Mouse (Mus musculus): ENCODE data around the gene Numb.

Gene Numb

DNA sequence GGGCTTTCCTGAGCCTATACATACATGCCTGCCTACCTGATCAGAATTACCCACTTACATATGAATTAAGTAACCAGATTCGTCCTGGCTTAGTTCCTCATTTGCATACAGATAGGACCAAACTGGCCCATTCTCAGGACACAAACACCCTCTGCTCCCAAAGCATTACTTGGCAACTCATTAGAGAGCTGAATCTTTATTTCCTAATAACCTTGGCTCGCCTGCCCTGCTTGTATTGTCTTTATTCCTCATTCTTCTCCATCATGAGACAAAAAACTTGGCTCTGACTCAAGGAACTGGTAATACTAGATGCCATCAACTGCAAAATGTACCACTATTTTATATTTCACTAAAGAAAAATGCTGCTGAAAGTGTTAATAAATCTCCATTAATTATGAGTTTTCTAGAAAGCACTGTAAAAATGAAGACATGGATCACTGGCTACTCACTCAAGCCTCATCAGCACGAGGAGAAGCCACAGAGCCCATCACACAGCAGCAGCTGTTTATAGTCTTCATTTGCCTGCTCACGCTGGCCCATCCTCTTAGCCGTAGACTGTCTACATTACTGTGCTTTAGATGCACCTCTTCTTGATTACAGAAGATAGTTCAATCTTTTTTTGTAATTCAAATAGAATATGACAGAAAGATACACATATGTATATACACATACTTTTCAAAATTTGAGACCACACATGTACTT is 69.1 kb downstream of the Numb start:
- DNase-seq (ENCODE audit: low spot score in 2 of 2), result no peak

DNA sequence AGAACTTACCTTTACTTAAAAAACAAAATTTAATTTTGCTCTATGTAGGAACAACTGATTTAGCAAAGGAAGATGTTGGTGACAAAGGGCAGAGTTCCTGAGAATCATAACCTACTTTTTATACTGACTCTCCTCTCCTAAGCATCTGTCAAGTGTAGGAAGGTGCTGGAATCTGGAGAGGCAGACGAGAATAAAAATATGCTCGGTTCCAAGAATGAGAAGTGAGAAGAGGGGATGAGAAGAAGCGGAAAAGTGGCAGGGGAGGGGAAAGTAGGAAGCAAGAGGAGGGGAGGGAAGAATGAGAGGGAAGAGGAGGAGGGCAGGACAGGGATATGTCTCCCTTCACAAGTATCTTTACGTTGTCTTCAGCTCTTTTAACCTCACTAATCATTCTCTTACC is 71.4 kb downstream of the Numb start:
- no peak for DNase-seq (ENCODE audit: low spot score in 2 of 2)

DNA sequence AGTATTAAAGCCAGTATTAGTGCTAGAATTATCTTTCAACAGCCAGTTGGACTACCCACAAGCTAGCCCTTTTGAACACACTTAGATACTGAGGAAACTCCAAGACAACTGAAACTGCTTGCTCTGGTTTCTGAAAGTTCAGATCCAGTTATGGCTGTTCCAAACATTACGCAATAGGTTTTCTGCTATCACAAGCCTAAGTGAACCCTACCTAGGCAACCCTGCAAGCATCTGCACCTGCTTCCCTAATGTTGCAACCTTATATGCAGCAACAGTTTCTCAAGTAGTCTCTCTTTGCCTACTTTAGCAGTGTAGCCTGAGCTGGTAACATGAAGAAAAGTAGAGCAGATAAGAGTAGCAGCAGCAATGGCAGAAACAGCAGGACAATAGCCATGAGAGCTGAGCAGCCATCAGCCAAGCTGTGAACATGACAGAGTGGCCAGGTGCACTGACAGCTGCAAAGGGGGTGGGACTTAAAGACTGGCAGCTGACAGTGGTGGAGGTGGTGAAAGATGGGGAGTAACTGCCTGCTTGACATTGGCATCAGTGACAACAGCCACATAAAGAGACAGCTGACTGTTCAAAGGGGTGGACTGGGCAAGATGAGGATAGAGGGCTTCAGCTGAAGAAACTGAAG is 73.0 kb downstream of the Numb start:
- no peak for DNase-seq (ENCODE audit: low spot score in 2 of 2)

DNA sequence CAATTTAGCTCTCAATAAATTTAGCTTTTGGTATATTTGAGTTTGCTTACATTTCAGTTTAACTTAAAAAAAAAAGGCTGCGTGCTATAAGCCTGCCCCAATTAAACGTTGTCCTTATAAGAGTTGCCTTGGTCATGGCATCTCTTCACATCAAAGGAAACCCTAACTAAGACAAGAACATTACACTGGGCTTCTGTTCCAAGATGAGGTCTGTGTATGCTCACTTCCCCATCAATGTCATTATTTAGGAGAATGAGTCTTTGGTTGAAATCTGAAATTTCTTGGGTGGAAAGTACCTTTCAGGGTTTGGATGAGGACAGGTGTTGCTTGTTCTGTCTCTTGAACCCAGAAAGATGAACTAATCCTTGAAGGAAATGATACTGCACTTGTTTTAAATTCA is 73.9 kb downstream of the Numb start:
- no peak for DNase-seq (ENCODE audit: low spot score in 2 of 2)

DNA sequence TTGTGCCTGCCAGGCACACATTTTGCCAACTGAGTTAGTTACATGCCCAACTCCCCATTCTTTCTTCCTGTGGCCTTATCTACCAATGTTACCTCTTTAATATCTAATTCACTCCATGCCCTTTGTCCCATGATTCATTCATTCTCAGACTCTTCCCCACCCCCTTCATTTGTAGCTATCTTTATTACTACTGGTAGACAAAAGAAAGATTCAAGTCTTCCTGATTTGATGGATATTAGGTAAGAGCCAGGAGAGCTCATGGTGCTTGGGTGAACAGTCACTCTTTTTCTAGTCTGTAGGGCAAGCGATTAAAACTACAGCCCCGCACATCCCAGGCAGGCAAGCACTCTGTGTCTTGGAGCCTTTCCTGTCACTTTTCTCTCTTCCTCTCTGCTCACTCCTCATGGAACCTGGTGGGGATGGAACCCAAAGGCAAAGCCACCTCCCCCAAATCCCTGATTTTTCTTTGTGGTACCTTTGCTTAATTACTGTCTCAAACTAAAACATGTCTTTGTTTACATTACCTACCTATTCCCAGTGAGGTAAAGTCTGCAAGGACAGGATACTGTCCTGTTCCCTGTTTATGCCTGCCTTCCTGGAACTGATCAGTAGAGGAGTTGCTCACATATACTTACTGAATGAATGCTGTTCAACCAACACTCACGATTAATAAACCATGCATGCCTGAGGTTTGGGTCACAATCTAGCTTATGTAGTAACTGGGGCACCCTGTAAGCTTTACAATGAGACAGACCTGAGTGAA is 78.9 kb downstream of the Numb start:
- DNase-seq (ENCODE audit: low spot score in 2 of 2), result no peak

DNA sequence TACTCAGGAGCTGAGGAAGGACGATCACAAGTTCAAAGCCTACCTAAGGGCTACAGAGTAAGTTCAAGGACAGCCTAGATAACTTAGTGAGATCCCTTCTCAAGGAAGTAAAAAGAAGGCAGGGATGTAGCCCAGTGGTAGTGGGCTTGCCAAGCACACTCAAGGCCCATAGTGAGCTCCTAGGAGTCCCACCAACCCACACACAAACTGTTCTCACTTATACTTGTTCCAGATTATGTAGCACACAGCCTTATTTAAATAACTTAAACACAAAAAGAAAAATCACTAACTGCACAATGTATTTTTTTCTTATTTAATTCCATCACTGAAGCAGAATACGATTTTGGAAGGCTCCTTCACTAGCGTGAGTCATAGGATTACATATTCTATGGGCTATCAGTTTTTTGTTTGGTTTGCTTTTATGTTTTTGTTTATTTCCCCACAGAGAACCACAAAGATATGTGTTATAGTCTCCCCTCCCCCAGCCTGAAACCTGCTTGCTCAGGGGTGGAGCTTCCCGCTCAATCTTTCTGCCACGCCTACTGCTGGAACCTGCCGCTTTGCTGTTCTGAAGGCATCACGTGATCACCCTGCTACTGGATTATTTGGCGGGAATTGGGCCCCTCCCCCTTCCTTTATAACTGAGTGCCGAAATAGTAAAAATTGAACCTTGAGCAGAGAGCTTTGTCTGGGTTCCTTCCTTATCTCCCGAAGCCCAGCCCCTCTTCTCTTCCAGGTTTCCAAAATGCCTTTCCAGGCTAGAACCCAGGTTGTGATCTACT is 80.1 kb downstream of the Numb start:
- DNase-seq (ENCODE audit: low spot score in 2 of 2), result no peak

DNA sequence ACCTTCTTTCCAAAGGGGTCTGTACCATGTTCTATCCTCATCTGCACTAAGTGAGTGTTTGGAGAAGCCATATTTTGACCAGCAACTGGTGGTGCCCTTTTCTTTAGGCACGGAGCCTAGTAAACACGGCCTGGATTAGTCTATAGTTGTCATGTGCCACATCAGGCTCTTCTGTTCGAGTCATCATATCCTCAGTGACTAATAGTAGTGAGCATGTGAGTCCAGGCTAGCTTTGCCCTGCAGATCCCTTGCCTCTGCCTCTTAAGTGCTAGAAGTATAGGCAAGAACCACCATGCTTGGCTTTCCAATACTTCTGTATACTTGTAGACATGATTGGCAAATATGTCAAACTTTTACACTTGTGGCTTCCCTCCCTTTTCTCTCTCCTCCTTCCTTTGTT is 87.8 kb downstream of the Numb start:
- no peak for DNase-seq (ENCODE audit: low spot score in 2 of 2)

DNA sequence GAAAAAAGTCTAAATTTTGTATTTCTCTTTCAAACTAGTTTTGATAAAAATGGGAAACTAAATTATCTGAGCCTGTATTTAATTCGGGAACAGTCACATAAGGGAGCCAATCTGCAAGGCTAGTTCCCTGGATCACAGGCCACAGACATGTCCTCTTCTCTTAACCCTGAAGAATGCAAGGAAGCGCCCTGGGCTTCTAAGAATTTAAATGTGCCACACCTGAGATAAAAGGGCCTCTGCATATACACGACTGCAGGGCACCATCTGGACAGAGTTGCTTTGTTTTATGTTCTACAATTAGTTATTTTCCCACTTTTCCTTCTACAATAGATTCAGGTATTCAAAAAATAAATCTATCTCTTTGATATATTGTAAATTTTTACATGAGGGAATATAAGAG is 91.3 kb downstream of the Numb start:
- DNase-seq (ENCODE audit: low spot score in 2 of 2), result no peak

DNA sequence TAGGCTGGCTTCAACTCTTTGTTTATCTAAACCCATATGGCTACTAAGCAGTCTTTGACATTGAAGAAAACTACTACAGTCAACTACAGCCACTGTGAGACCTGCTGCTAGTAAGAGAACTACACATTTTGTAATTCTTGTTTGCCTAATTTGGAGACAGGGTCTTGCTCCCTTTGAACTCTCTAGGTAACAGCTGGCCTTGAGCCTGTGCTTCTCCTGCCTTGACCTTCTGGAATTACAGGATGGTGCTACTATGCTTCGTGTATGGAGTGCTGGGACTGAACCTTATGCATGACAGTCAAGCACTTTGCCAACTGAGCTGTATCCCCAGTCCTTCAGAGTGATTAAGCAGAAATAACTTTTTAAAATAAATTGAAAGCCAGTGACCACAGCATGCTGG is 105.1 kb downstream of the Numb start:
- no peak for DNase-seq (ENCODE audit: low spot score in 2 of 2)

DNA sequence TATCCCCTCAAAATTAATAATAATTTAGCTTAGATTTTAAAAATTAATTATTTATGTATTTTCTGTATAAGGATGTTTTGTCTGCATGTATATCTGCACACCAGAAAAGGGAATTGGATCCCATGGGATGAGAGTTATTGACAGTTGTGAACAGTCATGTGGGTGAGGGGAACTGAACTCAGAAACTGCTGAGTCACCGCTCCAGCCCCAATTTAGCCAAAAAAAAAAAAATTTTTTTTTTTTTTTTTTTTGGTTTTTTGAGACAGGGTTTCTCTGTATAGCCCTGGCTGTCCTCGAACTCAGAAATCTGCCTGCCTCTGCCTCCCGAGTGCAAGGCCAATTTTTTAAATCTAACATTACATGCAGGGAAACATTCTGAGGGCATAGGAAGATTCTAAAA is 109.8 kb downstream of the Numb start:
- DNase-seq (ENCODE audit: low spot score in 2 of 2), result no peak

DNA sequence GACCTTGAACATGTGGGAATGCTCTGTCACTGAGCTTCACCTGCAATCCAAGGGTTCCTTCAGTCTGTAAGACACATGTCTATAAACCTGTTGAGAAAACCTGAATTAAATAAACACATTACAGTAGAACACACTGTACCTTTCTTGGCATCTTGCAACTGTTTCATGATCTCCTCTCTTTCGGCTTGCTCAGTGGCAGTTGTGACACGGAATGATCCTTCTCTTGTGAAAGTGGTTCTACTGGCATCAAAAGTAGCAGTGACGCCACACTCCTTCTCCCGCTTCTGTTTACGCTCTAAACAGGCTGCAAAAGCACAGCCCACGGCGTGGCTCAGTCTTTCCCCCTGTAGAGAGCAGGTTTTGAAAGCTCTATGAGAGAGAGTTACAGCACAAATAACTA is 118.1 kb downstream of the Numb start:
- DNase-seq (ENCODE audit: low spot score in 2 of 2), result no peak

DNA sequence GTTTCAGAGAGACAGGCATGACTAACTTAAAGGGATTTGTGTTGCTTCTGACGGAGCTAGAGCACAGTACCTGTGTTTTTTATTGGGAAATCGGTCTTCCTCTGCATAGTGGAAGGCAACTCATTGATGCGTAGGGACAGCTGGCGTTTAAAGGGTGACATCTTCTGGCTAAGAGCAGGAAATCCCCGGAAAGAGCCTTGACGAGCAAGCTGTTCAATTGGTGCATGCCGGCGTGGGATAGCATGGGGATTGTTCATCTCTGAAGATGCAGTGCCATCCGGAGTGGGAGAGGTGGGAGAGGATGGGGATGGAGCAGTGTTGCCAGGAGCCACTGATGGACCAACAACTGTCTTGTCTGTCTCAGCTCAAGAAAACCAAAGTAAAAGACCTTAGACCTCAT is 120.8 kb downstream of the Numb start:
- no peak for DNase-seq (ENCODE audit: low spot score in 2 of 2)

DNA sequence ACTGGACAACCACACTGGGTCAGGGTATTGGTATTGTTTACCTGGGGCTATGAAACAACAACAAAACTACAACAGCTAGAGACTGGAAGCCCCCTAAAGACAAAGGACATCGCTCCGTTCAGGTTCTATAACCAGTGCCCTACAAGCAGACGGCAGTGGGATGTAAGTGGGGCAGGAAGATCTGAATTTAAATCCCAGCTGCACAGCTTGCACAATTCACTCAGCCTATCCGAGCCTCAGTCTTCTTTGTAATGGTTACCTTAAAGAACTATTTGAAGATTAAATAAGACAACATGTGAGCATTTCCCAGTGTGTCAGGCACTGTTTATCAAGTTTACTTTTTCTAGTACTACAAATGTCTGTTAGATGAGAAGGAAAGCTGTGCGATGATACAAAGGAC is 123.4 kb downstream of the Numb start:
- DNase-seq (ENCODE audit: low spot score in 2 of 2), result no peak

DNA sequence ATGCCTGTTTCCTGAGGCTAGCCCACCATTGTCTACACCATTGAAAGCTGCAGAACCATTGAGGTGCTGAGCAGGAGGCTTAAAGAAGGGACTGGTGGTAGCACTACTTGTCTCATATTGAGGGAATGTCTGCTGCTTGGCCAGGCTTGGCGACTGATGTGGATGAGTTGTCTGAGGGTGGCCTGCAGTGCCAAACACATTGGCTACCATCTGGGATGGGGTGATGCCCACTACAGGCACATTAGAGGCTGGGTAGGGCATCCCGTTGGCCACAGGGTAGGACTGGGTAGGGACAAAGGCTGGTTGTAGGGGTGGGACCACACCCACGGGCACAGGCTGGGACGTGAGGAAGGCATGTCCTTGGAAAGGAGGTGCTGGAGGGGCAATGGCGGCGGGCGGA is 126.1 kb downstream of the Numb start:
- no peak for DNase-seq (ENCODE audit: low spot score in 2 of 2)

DNA sequence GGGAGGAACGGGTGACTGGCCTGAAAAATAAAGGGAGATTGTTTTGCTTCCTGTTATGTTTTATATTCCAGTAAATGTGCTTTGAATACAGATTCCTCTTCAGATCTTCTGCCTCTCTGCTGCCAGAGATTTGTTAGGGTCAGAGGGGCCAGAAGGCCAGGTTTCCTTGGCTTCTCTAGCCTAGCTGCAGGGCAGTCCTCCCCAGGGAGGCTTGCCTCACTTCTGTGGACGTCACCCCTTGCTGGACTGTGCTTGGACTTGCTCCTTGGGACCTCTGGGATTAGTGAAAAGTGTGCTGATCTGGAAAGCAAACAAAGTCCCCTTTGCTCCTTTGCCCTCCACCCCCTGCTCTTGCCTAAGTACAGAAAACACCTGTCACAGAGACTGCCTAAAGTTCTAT is 126.7 kb downstream of the Numb start:
- no peak for DNase-seq (ENCODE audit: low spot score in 2 of 2)

DNA sequence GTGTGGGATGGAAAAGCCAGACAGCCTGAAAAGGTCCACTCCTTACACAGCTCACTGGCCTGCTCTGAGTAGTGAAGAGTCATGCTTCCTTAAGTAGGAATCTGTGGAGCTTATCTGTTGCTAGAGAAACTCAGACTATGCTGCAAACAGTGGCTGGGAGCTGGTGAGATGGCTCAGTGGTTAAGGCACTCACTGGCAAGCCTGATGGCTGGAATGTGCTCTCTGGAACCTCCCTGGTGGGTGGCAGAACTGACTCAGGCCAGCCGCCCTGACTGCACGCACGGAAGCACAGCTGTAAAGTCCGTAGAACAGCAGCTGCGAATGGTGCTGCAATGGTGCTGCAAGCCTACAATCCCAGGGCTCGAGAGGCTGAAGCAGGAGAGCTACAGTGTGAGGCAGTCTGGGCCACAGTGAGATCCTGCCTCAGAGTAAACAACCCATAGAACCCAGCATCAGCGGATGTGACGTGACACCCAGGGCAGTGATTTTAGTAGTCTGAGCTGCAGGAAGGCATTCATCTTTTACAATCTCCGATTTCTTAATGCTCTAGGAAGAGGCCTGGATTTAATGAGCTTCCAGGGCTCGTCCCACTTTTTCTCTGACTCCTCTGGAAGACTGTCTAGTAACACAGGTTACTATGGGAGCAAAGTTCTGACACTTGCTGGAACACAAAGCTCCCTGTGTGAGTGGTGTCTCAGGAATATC is 128.9 kb downstream of the Numb start:
- DNase-seq (ENCODE audit: low spot score in 2 of 2), result no peak

DNA sequence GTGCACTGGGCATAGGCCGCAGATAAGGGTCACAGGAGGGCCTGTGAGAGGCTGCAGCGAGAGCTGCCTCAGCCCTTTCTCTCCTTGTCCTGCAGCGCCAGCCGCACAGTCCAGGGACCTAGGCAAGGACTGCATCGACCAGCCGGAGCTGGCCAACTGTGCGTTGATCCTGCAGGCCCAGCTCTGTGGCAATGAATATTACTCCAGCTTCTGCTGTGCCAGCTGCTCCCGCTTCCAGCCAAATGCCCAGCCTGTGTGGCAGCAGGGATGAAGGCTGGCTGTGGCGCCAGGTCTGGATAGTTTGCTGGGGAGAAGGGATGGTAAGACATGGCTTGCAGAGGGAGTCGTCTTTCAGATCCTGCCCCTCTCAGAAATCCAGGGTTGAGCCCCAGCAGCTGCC is 130.0 kb downstream of the Numb start:
- DNase-seq (ENCODE audit: low spot score in 2 of 2), result no peak

DNA sequence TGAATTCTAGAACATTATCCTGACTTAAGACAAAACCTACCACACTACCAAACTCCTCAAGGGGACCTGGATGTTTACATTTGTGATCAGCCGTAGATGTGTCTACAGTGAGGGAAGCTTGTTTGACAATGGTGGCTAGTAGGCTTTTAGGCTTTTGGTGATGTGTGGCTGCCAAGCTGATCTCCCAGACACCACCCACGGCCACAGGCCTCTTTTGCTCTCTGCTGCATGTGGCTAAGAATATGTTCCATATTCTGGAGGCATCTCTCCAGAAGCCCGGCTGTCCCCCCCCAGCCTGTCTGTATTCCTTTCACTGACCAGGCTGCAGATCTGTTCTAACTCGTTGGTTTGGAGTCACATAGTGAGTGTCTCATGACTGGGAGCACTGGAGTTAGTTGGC is 131.0 kb downstream of the Numb start:
- no peak for DNase-seq (ENCODE audit: low spot score in 2 of 2)

DNA sequence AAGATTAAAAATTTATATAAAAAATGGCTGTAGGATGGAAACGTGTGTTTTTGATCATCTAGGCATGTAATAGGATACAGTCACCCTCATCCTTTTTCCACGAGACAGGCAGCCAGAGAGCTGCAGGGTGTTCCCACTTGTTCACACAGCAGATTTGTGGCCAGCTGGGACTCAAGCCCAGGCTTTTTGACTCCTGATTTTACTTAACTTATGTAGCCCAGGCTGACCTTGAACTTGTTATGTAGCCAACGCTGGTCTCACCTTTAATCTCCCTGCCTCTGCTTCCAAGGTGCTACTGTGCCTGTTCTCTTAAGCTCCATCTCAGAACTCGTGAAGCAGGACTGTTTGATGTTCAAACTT is 132.0 kb downstream of the Numb start:
- no peak for DNase-seq (ENCODE audit: low spot score in 2 of 2)

DNA sequence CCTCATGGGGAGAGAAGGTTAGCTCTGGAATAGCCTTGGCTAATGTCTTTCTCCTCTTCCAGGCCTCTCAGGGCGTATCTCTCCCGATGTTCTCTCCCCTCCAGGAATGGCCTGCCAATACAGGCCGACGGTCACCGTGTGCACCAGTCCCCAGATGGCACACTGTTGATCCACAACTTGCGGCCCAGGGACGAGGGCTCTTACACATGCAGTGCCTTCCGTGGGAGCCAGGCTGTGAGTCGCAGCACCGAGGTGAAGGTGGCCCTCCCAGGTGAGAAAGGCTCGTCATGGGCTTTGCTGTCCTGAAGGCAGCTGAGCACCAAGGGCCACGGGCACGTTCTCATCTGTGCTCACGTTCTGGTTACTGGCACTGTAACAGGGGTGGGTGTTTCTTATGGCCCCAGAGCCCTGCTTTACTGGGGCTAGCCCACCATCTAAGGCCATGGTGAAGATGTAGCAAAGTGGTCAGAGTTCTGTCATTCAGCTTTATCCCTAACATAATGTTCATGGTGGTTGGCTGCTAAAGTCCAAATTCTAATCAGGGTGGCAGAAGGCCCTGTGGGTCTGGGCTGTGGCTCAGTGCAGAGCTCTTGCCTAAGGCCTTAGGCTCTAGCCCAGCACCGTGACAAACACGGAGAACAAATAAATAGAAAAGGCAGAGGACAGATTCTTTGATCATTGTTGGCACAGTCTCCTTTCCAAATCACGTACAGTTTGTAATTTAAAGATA is 132.5 kb downstream of the Numb start:
- DNase-seq (ENCODE audit: low spot score in 2 of 2), result no peak

DNA sequence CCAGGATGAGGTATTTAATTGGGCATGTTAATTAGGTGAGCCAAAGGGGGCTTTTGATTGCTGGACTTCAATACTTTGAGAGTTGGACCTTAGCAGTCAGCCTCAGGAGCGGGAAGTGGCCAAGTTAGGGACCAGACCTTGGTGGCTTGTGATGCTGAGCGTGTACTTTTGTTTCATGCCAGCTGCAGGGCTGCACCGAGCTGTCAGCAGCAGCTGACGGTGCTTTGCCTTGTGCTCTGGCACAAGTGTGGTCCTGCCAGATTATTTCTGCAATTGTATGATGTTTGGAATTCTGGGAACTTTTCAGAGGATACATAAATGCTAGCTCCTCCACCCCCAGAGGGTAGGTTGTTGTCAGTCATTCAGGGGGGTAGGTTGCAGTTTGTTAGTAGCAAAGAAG is 136.4 kb downstream of the Numb start:
- no peak for DNase-seq (ENCODE audit: low spot score in 2 of 2)

Data from spleen, postnatal 10 days (tissue).